Mouse (Mus musculus): ENCODE results near the gene Acads. TPM values are rescaled to one million over a fixed set of nuclear protein-coding genes. Genes with fewer than 3 reads are reported as not detected.
A peak's percentile ranks its signal among the peaks of the same experiment; 100 is the strongest.
"Not testable (repeated sequence)": the region's sequence is repeated elsewhere in the genome, so short reads cannot be mapped to it uniquely, and the experiment has no call there.

The Acads gene
- 54.0 and 60.2 TPM in 2 replicates for polyA plus RNA-seq (2012; rRNA removed)

- peak; percentile 79 for DNase-seq (ENCODE audit: low spot score)
Measured at GRCm38 (mm10) chr5:115118961-115119570, at the start of gene Acads. Acads (minus strand) TSS chr5:115119346.

- no peak for DNase-seq (ENCODE audit: low spot score)
Measured at GRCm38 (mm10) chr5:115167396-115167795, 48.2 kb upstream of the Acads start.

- DNase-seq (ENCODE audit: low spot score) = no peak
Measured at GRCm38 (mm10) chr5:115166815-115167194, 47.7 kb upstream of the Acads start.

- DNase-seq (ENCODE audit: low spot score) = no peak
Measured at GRCm38 (mm10) chr5:115165895-115166814, 47.0 kb upstream of the Acads start.

- no peak for DNase-seq (ENCODE audit: low spot score)
Measured at GRCm38 (mm10) chr5:115165351-115165750, 46.2 kb upstream of the Acads start.

- not testable (repeated sequence) for DNase-seq (ENCODE audit: low spot score)
Measured at GRCm38 (mm10) chr5:115164446-115164845, 45.3 kb upstream of the Acads start.

- DNase-seq (ENCODE audit: low spot score) = no peak
Measured at GRCm38 (mm10) chr5:115163563-115163962, 44.4 kb upstream of the Acads start.

- DNase-seq (ENCODE audit: low spot score) = not testable (repeated sequence)
Measured at GRCm38 (mm10) chr5:115161940-115162279, 42.8 kb upstream of the Acads start.

GRCm38 (mm10) chr5:115161064-115161939, 42.2 kb upstream of the Acads start:
- no peak for DNase-seq (ENCODE audit: low spot score)

- DNase-seq (ENCODE audit: low spot score) = no peak
Measured at GRCm38 (mm10) chr5:115160655-115161054, 41.5 kb upstream of the Acads start.

GRCm38 (mm10) chr5:115159165-115159564, 40.0 kb upstream of the Acads start:
- DNase-seq (ENCODE audit: low spot score) = no peak

GRCm38 (mm10) chr5:115158040-115158983, 39.2 kb upstream of the Acads start, which contains the start of gene Mlec:
Mlec (minus strand) TSS chr5:115158179.
- peak; percentile 99 for DNase-seq (ENCODE audit: low spot score)

GRCm38 (mm10) chr5:115156933-115157589, 37.9 kb upstream of the Acads start:
- no peak for DNase-seq (ENCODE audit: low spot score)

- DNase-seq (ENCODE audit: low spot score) = no peak
Measured at GRCm38 (mm10) chr5:115156401-115156800, 37.3 kb upstream of the Acads start.

- no peak for DNase-seq (ENCODE audit: low spot score)
Measured at GRCm38 (mm10) chr5:115155831-115156230, 36.7 kb upstream of the Acads start.

GRCm38 (mm10) chr5:115155156-115155631, 36.0 kb upstream of the Acads start:
- DNase-seq (ENCODE audit: low spot score) = no peak

GRCm38 (mm10) chr5:115152132-115152956, 33.2 kb upstream of the Acads start:
- DNase-seq (ENCODE audit: low spot score) = no peak

GRCm38 (mm10) chr5:115151457-115151856, 32.3 kb upstream of the Acads start:
- DNase-seq (ENCODE audit: low spot score) = no peak

GRCm38 (mm10) chr5:115150991-115151390, 31.8 kb upstream of the Acads start:
- no peak for DNase-seq (ENCODE audit: low spot score)

All from urinary bladder, adult 2 months (tissue).